Mouse (Mus musculus) midbrain, embryonic 14.5 days (tissue): ENCODE results near the gene Zxdb. TPM values are rescaled to one million over a fixed set of nuclear protein-coding genes. Genes with fewer than 3 reads are reported as not detected.
"Not testable (repeated sequence)": the region's sequence is repeated elsewhere in the genome, so short reads cannot be mapped to it uniquely, and the experiment has no call there.

Source experiments
- ATAC-seq: fragments of 200-750 bp; cut with Nextera tagmentation; 2 replicates; pipeline ENCODE4 v1.8.0; 2017; ENCODE audit warnings: moderate number of reproducible peaks, moderate library complexity; ENCODE audit not compliant: low FRiP score, low TSS enrichment
- DNase-seq: peaks from one replicate; pipeline ENCODE4 v3.0.0-alpha.2; 2015
- H3K27ac ChIP-seq: fragments of 300-500 bp; sonication (generic); replicated peaks from 2 replicates; pipeline ENCODE4 v1.5.1; 2014; ENCODE audit warnings: mild to moderate bottlenecking, low read depth, low read length, moderate library complexity
- H3K27me3 ChIP-seq: fragments of 300-500 bp; sonication (generic); 2 replicates; pipeline ENCODE4 v1.6.1; 2014; ENCODE audit warnings: low read length, control low read depth, mixed read lengths; ENCODE audit not compliant: control insufficient read depth, insufficient read depth
- H3K36me3 ChIP-seq: fragments of 300-500 bp; sonication (generic); 2 replicates; pipeline ENCODE4 v1.6.1; 2014; ENCODE audit warnings: low read length, control low read depth; ENCODE audit not compliant: control insufficient read depth, insufficient read depth
- H3K4me1 ChIP-seq: fragments of 300-500 bp; sonication (generic); 2 replicates; pipeline ENCODE4 v1.6.1; 2014; ENCODE audit warnings: mild to moderate bottlenecking, antibody characterized with exemption, low read length, control low read depth; ENCODE audit not compliant: control insufficient read depth, insufficient read depth
- H3K4me2 ChIP-seq: fragments of 300-500 bp; sonication (generic); 2 replicates; pipeline ENCODE4 v1.6.1; 2014; ENCODE audit warnings: mild to moderate bottlenecking, low read length, moderate library complexity
- H3K4me3 ChIP-seq: fragments of 300-500 bp; sonication (generic); replicated peaks from 2 replicates; pipeline ENCODE4 v1.5.1; 2014; ENCODE audit warnings: low read depth, low read length
- H3K9ac ChIP-seq: fragments of 300-500 bp; sonication (generic); replicated peaks from 2 replicates; pipeline ENCODE4 v1.6.1; 2014; ENCODE audit warnings: mild to moderate bottlenecking, low read length, moderate library complexity
- H3K9me3 ChIP-seq: fragments of 300-500 bp; sonication (generic); 2 replicates; pipeline ENCODE4 v1.6.1; 2016; ENCODE audit warnings: low read length, control low read depth, mixed read lengths; ENCODE audit not compliant: control insufficient read depth
- WGBS: fragments of 180-500 bp; shearing (Covaris S2); extraction: QIAGEN DNeasy Blood & Tissue Kit; methylation state at CpG from one replicate; pipeline ENCODE4 v1.1.7; 2014; 5-methylcytosine and 5-hydroxymethylcytosine counted together
- polyA plus RNA-seq: library from polyadenylated mRNA; unstranded; fragments of >200 nt; fragmentation: Nextera tagmentation; extraction: Ambion mirVana; gene quantifications from 2 replicates; pipeline ENCODE4 v1.2.1, GENCODE M21; 2014

Zxdb gene
- 2.9 and 3.1 TPM in 2 replicates for polyA plus RNA-seq

- not testable (repeated sequence) for DNase-seq, H3K4me1 ChIP-seq, H3K36me3 ChIP-seq, H3K27me3 ChIP-seq, H3K9ac ChIP-seq, H3K4me3 ChIP-seq, H3K9me3 ChIP-seq, H3K4me2 ChIP-seq
- H3K27ac ChIP-seq = 0 out of 2 replicates have a peak within 1 kb of the TSS, but pooled peaks have one; percentile 55
- no CpG with 5 or more reads among the region's 60 CpGs for WGBS
- peak; percentile 80 for ATAC-seq
Measured at GRCm38 (mm10) chrX:94724192-94724971, at the start of gene Zxdb. Gene Zxdb (plus strand): TSS chrX:94724569.

DNA sequence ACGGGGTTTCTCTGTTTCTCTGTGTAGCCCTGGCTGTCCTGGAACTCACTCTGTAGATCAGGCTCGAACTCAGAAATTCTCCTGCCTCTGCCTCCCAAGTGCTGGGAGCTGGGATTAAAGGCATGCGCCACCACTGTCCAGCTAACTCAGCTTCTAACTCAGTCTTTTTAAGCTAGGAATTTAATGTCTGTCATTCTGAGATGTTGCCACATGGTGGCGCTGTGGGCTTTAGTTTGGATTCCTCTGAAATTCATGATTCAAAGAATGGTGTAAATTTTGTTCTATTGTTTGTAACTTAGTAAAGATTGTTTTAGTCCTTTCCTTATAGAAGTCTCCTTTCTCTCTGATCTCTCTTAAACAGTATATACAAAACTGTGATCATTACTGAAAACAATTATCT, 49.4 kb upstream of the Zxdb start:
- H3K27me3 ChIP-seq = no peaks in the 10 kb centered on the region
- DNase-seq = peak; percentile 74
- WGBS = 43% methylated on average over 4 of the region's 4 CpGs
- no peaks in the 10 kb centered on the region for H3K9me3 ChIP-seq
- H3K36me3 ChIP-seq = no peaks in the 10 kb centered on the region
- H3K4me2 ChIP-seq = no peak overlapping the region
- no peaks in the 10 kb centered on the region for H3K4me1 ChIP-seq
- no peak overlapping the region for H3K9ac ChIP-seq
- H3K4me3 ChIP-seq = no peak overlapping the region
- no peak overlapping the region for H3K27ac ChIP-seq
- ATAC-seq = no peak

DNA sequence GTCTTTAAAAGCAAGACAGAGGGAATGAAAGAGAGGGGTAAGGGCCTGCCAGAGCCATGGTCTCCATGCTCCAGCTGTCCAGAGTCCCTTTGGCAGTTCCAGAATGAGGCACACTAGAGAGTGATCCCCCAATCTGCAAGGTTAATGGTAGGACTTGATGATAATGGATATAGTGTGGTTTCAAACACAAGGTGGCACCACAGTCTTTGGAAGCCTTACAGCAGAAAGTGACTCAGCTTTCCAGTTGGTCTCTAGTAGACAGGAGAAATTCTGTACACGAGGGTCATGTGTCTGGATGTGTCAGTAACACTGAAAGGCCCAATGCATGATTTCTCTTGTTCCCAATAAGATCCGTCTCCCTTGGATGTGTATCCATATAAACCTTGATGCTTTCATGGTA, 42.8 kb upstream of the Zxdb start:
- not testable (repeated sequence) for H3K9ac ChIP-seq, H3K27ac ChIP-seq, H3K36me3 ChIP-seq, H3K4me3 ChIP-seq, H3K4me2 ChIP-seq, H3K27me3 ChIP-seq, ATAC-seq, H3K9me3 ChIP-seq, H3K4me1 ChIP-seq, DNase-seq
- no CpG with 5 or more reads among the region's 2 CpGs for WGBS

GRCm38 (mm10) chrX:94689593-94689992, 34.8 kb upstream of the Zxdb start:
- H3K27me3 ChIP-seq, H3K4me2 ChIP-seq, H3K4me1 ChIP-seq, H3K27ac ChIP-seq, H3K4me3 ChIP-seq, H3K9me3 ChIP-seq, DNase-seq, H3K36me3 ChIP-seq, H3K9ac ChIP-seq: not testable (repeated sequence)
- 88% methylated on average over 5 of the region's 5 CpGs for WGBS
- peak; percentile 62; the same call in 1 of the 2 replicates for ATAC-seq

DNA sequence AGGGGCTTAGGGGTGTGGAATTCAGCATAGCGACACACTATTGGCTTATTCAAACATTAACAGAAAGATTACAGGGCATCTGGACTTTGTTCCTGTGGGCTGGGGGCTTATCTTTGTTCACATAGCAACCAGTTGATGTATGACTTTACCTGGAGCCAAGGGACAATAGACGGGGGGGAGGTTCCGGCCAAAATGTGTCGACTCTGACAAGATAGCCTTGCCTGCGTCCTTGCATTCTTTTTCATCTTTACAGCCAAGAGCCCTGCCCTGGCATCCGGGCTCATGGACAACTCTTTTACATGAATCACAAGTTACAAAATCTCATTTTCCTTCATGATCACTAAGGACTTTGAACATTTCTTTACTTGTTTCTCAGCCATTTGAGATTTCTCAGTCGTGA, 17.7 kb upstream of the Zxdb start:
- not testable (repeated sequence) for ATAC-seq
- WGBS = 93% methylated on average over 6 of the region's 7 CpGs

GRCm38 (mm10) chrX:94709752-94710151, 14.6 kb upstream of the Zxdb start:
- not testable (repeated sequence) for DNase-seq, ATAC-seq, H3K27me3 ChIP-seq

More for the DNA sequence above, 17.7 kb upstream of the Zxdb start:
- not testable (repeated sequence) for H3K4me2 ChIP-seq, H3K4me3 ChIP-seq, H3K27me3 ChIP-seq, H3K27ac ChIP-seq, H3K9ac ChIP-seq, H3K4me1 ChIP-seq, H3K36me3 ChIP-seq, DNase-seq, H3K9me3 ChIP-seq

DNA sequence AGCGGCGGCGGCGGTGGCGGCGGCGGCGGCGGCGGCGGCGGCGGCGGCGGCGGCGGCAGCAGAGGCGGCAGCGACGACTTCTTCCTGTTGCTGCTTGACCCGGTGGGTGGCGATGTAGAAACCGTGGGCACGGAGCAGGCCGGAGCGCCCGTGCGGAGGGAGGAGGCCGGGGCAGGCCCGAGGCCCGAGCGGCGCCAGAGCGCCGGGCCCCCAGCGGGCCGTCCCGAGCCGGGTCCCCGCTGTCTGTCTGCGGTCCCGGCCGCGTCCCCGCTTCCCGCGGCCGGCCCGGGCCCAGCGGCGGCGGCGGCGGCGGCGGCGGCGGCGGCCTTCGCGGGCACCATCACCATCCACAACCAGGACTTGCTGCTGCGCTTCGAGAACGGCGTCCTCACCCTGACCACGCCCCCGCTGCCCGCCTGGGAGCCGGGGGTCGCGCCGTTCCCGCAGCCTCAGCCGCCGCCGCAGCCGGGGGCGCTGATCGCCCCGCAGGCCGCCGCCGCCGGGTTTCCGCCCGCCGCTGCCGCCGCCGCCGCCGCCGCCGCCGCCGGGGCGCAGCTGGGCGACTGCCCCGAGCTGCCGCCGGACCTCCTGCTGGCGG, 702 bp downstream of the Zxdb start:
- 0 out of 2 replicates have a peak overlapping the region, but pooled peaks have one; percentile 55 for H3K27ac ChIP-seq
- not testable (repeated sequence) for H3K36me3 ChIP-seq, DNase-seq, H3K27me3 ChIP-seq, H3K9ac ChIP-seq, H3K4me1 ChIP-seq, H3K4me2 ChIP-seq, H3K9me3 ChIP-seq, H3K4me3 ChIP-seq
- peak; percentile 86 for ATAC-seq
- 19% methylated on average over 19 of the region's 102 CpGs for WGBS

More at GRCm38 (mm10) chrX:94709752-94710151, 14.6 kb upstream of the Zxdb start:
- WGBS = no CpG with 5 or more reads among the region's 3 CpGs
- H3K36me3 ChIP-seq, H3K27ac ChIP-seq, H3K4me3 ChIP-seq, H3K4me1 ChIP-seq, H3K9me3 ChIP-seq, H3K4me2 ChIP-seq, H3K9ac ChIP-seq: not testable (repeated sequence)

DNA sequence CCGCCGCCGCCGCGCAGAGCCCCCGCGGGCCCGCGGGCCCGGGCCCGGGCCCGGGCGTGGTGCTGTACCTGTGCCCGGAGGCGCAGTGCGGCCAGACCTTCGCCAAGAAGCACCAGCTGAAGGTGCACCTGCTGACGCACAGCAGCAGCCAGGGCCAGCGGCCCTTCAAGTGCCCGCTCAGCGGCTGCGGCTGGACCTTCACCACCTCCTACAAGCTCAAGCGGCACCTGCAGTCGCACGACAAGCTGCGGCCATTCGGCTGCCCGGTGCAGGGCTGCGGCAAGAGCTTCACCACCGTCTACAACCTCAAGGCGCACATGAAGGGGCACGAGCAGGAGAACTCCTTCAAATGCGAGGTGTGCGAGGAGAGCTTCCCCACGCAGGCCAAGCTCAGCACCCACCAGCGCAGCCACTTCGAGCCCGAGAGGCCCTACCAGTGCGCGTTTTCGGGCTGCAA, 1.3 kb downstream of the Zxdb start:
- not testable (repeated sequence) for H3K27me3 ChIP-seq, H3K27ac ChIP-seq, H3K9ac ChIP-seq, H3K4me2 ChIP-seq, H3K4me1 ChIP-seq, H3K36me3 ChIP-seq, H3K9me3 ChIP-seq, H3K4me3 ChIP-seq, DNase-seq
- ATAC-seq = peak; percentile 46; the same call in 1 of the 2 replicates
- no CpG with 5 or more reads among the region's 41 CpGs for WGBS

DNA sequence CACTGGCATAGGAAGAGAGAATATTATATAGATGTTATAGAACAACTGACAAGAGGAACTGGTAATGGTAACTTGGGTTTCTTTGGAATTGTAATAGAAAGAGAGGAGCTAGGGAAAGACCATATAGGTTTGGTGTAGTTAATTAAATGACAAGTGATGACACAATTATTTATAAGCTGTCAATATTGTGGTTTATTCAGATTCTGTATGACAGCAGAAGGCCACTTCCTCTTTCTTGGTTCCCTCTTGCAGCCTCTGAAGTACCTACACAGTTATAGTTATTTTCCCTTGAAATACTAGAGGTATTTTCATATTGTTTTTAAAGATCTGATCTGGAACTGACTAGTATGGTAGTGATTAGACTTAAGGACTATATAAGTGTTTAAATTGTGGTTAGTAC, 7.2 kb downstream of the Zxdb start:
- H3K4me3 ChIP-seq = no peak overlapping the region
- no peaks in the 10 kb centered on the region for H3K4me1 ChIP-seq
- no peaks in the 10 kb centered on the region for H3K27me3 ChIP-seq
- DNase-seq = no peak
- H3K9me3 ChIP-seq = no peaks in the 10 kb centered on the region
- ATAC-seq = no peak
- no peak overlapping the region for H3K4me2 ChIP-seq
- H3K9ac ChIP-seq = no peak overlapping the region
- no peak overlapping the region for H3K27ac ChIP-seq
- 0 out of 2 replicates have a peak, but pooled peaks cover 3% of the 10 kb centered on the region for H3K36me3 ChIP-seq
